Mouse (Mus musculus): ENCODE measurements at regions not wholly inside any gene's neighbourhood (a gene's known extent, or its start where the extent isn't known, plus 50 kb on each side); places are given as distances from the start of the nearest gene placed in this dataset.

DNA sequence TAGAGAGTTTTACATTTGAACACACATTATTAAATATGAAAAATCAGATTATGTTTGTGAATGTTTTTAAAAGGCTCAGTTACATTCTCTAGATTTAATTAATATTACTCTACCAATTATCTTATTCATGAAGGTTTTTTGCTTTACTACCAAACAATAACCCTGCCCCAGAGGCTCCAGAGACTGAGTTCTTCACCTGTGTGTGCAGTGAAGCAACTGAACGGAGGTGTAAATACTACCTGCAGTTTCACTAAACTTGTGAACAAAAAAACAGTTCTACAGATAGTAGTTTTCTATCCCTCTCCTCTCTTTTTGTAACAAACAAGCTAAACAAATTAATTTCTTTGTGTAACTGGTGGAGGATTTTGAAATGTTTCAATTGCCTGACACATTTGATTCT lies 231.1 kb upstream of the Plscr5 start:
- Histone ChIP-seq H3K27me3 (ENCODE audit: control insufficient read depth, insufficient read depth, low read length) (no peaks in the 10 kb centered on the region), H3K4me3 (ENCODE audit: low read depth, low read length) (no peak overlapping the region), H3K4me2 (ENCODE audit: low read depth, low read length) (no peak overlapping the region), H3K27ac (ENCODE audit: low read depth, low read length) (no peak overlapping the region), H3K4me1 (ENCODE audit: control insufficient read depth, insufficient read depth, low read length) (no peaks in the 10 kb centered on the region), H3K36me3 (ENCODE audit: control insufficient read depth, insufficient read depth, low read length) (no peaks in the 10 kb centered on the region), H3K9ac (replicated peaks; ENCODE audit: low read depth, low read length) (no peak overlapping the region), H3K9me3 (ENCODE audit: control insufficient read depth, low read length) (no peaks in the 10 kb centered on the region)
- 80% methylated on average over 1 of the region's 1 CpGs for WGBS
- ATAC-seq (ENCODE audit: low read depth), result no peak

- Histone ChIP-seq H3K9ac (replicated peaks; ENCODE audit: low read depth, low read length) (no peak overlapping the region), H3K27me3 (ENCODE audit: control insufficient read depth, insufficient read depth, low read length) (no peaks in the 10 kb centered on the region), H3K4me1 (ENCODE audit: control insufficient read depth, insufficient read depth, low read length) (no peaks in the 10 kb centered on the region), H3K4me2 (ENCODE audit: low read depth, low read length) (no peak overlapping the region), H3K9me3 (ENCODE audit: control insufficient read depth, low read length) (no peaks in the 10 kb centered on the region), H3K4me3 (ENCODE audit: low read depth, low read length) (no peak overlapping the region), H3K36me3 (ENCODE audit: control insufficient read depth, insufficient read depth, low read length) (no peaks in the 10 kb centered on the region), H3K27ac (ENCODE audit: low read depth, low read length) (no peak overlapping the region)
- ATAC-seq (ENCODE audit: low read depth), result no peak
- 79% methylated on average over 14 of the region's 14 CpGs for WGBS
Observed at GRCm38 (mm10) chr9:91960556-91961325, 232.0 kb upstream of the Plscr5 start.

GRCm38 (mm10) chr9:91959592-91959991 lies 233.1 kb upstream of the Plscr5 start:
- 0% methylated on average over 1 of the region's 1 CpGs for WGBS
- ATAC-seq (ENCODE audit: low read depth), result peak; percentile 56; the same call in 1 of the 2 replicates

GRCm38 (mm10) chr9:91959076-91959475 lies 233.7 kb upstream of the Plscr5 start:
- peak overlapping the region; percentile 34; the same call in 1 of the 2 replicates for H3K27ac ChIP-seq (ENCODE audit: low read depth, low read length)
- no peaks in the 10 kb centered on the region for H3K27me3 ChIP-seq (ENCODE audit: control insufficient read depth, insufficient read depth, low read length)
- no peaks in the 10 kb centered on the region for H3K9me3 ChIP-seq (ENCODE audit: control insufficient read depth, low read length)
- H3K4me1 ChIP-seq (ENCODE audit: control insufficient read depth, insufficient read depth, low read length), result no peaks in the 10 kb centered on the region
- 56% methylated on average over 3 of the region's 3 CpGs for WGBS
- no peak overlapping the region for H3K4me3 ChIP-seq (ENCODE audit: low read depth, low read length)
- H3K36me3 ChIP-seq (ENCODE audit: control insufficient read depth, insufficient read depth, low read length), result no peaks in the 10 kb centered on the region
- ATAC-seq (ENCODE audit: low read depth), result no peak
- no peak overlapping the region for H3K9ac ChIP-seq (replicated peaks; ENCODE audit: low read depth, low read length)
- H3K4me2 ChIP-seq (ENCODE audit: low read depth, low read length), result peak overlapping the region; percentile 12; the same call in 1 of the 2 replicates

More at GRCm38 (mm10) chr9:91959592-91959991, 233.1 kb upstream of the Plscr5 start:
- Histone ChIP-seq H3K4me3 (ENCODE audit: low read depth, low read length) (no peak overlapping the region), H3K9ac (replicated peaks; ENCODE audit: low read depth, low read length) (no peak overlapping the region), H3K4me2 (ENCODE audit: low read depth, low read length) (no peak overlapping the region), H3K27ac (ENCODE audit: low read depth, low read length) (no peak overlapping the region), H3K27me3 (ENCODE audit: control insufficient read depth, insufficient read depth, low read length) (no peaks in the 10 kb centered on the region), H3K36me3 (ENCODE audit: control insufficient read depth, insufficient read depth, low read length) (no peaks in the 10 kb centered on the region), H3K9me3 (ENCODE audit: control insufficient read depth, low read length) (no peaks in the 10 kb centered on the region), H3K4me1 (ENCODE audit: control insufficient read depth, insufficient read depth, low read length) (no peaks in the 10 kb centered on the region)

DNA sequence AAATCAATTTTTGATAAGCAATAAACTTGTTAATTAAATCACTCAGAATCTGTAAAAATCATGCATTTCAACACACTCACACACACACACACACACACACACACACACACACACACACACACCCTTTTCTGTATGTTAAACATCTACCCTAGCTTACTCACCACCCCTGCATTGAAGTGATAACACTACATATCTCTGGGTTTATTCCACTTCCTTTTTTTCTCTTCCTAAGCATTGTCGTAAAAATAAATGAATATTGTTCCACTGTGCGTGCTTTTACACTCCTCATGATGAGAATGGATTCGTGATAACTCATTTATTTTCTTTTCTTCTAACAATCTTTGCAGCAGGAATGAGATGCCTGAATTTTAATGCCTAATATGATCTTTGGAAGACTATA lies 234.3 kb upstream of the Plscr5 start:
- no peak overlapping the region for H3K4me2 ChIP-seq (ENCODE audit: low read depth, low read length)
- no peaks in the 10 kb centered on the region for H3K4me1 ChIP-seq (ENCODE audit: control insufficient read depth, insufficient read depth, low read length)
- H3K27ac ChIP-seq (ENCODE audit: low read depth, low read length), result no peak overlapping the region
- no peak overlapping the region for H3K4me3 ChIP-seq (ENCODE audit: low read depth, low read length)
- no peak; the same call in 1 of the 2 replicates for ATAC-seq (ENCODE audit: low read depth)
- 32% methylated on average over 3 of the region's 3 CpGs for whole genome bisulfite sequencing
- H3K9ac ChIP-seq (replicated peaks; ENCODE audit: low read depth, low read length), result no peak overlapping the region
- no peaks in the 10 kb centered on the region for H3K27me3 ChIP-seq (ENCODE audit: control insufficient read depth, insufficient read depth, low read length)
- no peaks in the 10 kb centered on the region for H3K9me3 ChIP-seq (ENCODE audit: control insufficient read depth, low read length)
- no peaks in the 10 kb centered on the region for H3K36me3 ChIP-seq (ENCODE audit: control insufficient read depth, insufficient read depth, low read length)

DNA sequence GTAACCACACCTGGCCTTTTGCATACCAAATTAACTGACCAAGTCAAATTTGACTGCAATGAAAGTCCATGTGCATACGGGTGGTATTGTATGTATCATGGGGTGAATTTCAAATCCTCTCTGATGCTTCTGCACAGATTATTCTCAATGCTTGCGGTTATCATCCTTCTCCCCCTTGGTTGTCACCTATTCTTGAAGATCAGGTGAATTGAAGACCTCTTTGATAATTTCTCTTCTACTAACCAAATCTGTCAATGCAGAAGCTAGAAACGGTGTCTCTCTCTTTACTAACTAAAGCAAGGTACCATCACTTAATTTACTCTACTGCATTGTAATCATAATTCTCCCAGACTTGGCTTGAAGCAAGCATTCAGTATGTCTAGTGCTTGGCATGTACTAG lies 235.7 kb upstream of the Plscr5 start:
- no peak overlapping the region for H3K27ac ChIP-seq (ENCODE audit: low read depth, low read length)
- no peak overlapping the region for H3K9ac ChIP-seq (replicated peaks; ENCODE audit: low read depth, low read length)
- H3K36me3 ChIP-seq (ENCODE audit: control insufficient read depth, insufficient read depth, low read length), result no peaks in the 10 kb centered on the region
- no peaks in the 10 kb centered on the region for H3K27me3 ChIP-seq (ENCODE audit: control insufficient read depth, insufficient read depth, low read length)
- no peak overlapping the region for H3K4me2 ChIP-seq (ENCODE audit: low read depth, low read length)
- no peak overlapping the region for H3K4me3 ChIP-seq (ENCODE audit: low read depth, low read length)
- no peaks in the 10 kb centered on the region for H3K4me1 ChIP-seq (ENCODE audit: control insufficient read depth, insufficient read depth, low read length)
- 89% methylated on average over 3 of the region's 3 CpGs for WGBS
- ATAC-seq (ENCODE audit: low read depth), result no peak
- no peaks in the 10 kb centered on the region for H3K9me3 ChIP-seq (ENCODE audit: control insufficient read depth, low read length)

DNA sequence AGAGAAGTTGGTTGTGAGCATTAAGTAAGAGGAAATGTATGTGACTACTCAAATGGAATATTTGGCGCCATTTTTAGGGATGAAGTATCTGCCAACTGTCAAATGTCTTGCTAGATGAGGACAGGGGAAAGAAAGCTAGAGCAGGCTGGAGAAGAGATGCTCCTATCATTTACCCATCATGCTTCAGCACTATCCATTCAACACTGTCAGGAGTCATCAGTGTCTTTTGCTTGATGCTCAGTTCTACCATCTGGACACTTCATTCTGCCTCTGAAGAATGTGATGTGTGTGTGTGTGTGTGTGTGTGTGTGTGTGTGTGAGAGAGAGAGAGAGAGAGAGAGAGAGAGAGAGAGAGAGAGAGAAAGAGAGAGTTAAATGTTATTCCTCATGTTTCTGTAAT lies 244.0 kb upstream of the Plscr5 start:
- no peak for ATAC-seq (ENCODE audit: low read depth)
- WGBS, result 84% methylated on average over 1 of the region's 1 CpGs

GRCm38 (mm10) chr9:91942001-91942400 lies 250.7 kb upstream of the Plscr5 start:
- Histone ChIP-seq H3K4me1 (ENCODE audit: control insufficient read depth, insufficient read depth, low read length) (no peaks in the 10 kb centered on the region), H3K9ac (replicated peaks; ENCODE audit: low read depth, low read length) (no peak overlapping the region), H3K36me3 (ENCODE audit: control insufficient read depth, insufficient read depth, low read length) (no peaks in the 10 kb centered on the region), H3K4me3 (ENCODE audit: low read depth, low read length) (no peak overlapping the region), H3K27ac (ENCODE audit: low read depth, low read length) (no peak overlapping the region), H3K4me2 (ENCODE audit: low read depth, low read length) (no peak overlapping the region), H3K27me3 (ENCODE audit: control insufficient read depth, insufficient read depth, low read length) (no peaks in the 10 kb centered on the region), H3K9me3 (ENCODE audit: control insufficient read depth, low read length) (no peaks in the 10 kb centered on the region)
- no peak for ATAC-seq (ENCODE audit: low read depth)
- WGBS, result 43% methylated on average over 1 of the region's 1 CpGs

More for the DNA sequence above, 244.0 kb upstream of the Plscr5 start:
- no peak overlapping the region for H3K27ac ChIP-seq (ENCODE audit: low read depth, low read length)
- H3K4me1 ChIP-seq (ENCODE audit: control insufficient read depth, insufficient read depth, low read length), result no peaks in the 10 kb centered on the region
- H3K4me3 ChIP-seq (ENCODE audit: low read depth, low read length), result no peak overlapping the region
- H3K9ac ChIP-seq (replicated peaks; ENCODE audit: low read depth, low read length), result no peak overlapping the region
- no peak overlapping the region for H3K4me2 ChIP-seq (ENCODE audit: low read depth, low read length)
- no peaks in the 10 kb centered on the region for H3K27me3 ChIP-seq (ENCODE audit: control insufficient read depth, insufficient read depth, low read length)
- H3K9me3 ChIP-seq (ENCODE audit: control insufficient read depth, low read length), result no peaks in the 10 kb centered on the region
- no peaks in the 10 kb centered on the region for H3K36me3 ChIP-seq (ENCODE audit: control insufficient read depth, insufficient read depth, low read length)

- Histone ChIP-seq H3K27me3 (ENCODE audit: control insufficient read depth, insufficient read depth, low read length) (no peaks in the 10 kb centered on the region), H3K4me2 (ENCODE audit: low read depth, low read length) (no peak overlapping the region), H3K4me1 (ENCODE audit: control insufficient read depth, insufficient read depth, low read length) (no peaks in the 10 kb centered on the region), H3K36me3 (ENCODE audit: control insufficient read depth, insufficient read depth, low read length) (no peaks in the 10 kb centered on the region), H3K9me3 (ENCODE audit: control insufficient read depth, low read length) (no peaks in the 10 kb centered on the region), H3K4me3 (ENCODE audit: low read depth, low read length) (no peak overlapping the region), H3K9ac (replicated peaks; ENCODE audit: low read depth, low read length) (no peak overlapping the region), H3K27ac (ENCODE audit: low read depth, low read length) (no peak overlapping the region)
- peak; percentile 81; the same call in 1 of the 2 replicates for ATAC-seq (ENCODE audit: low read depth)
- 20% methylated on average over 4 of the region's 4 CpGs for whole genome bisulfite sequencing
Observed at GRCm38 (mm10) chr9:91938729-91939128, 254.0 kb upstream of the Plscr5 start.
